Mouse (Mus musculus) liver, adult 2 months (tissue): ENCODE results near the gene Srrm1. TPM values are rescaled to one million over a fixed set of nuclear protein-coding genes. Genes with fewer than 3 reads are reported as not detected.

Experiments
- DNase-seq: peaks from one replicate; pipeline ENCODE4 v3.0.0-alpha.2; 2011; ENCODE audit warnings: low read depth, low spot score; ENCODE audit errors: extremely low read depth
- H3K27ac ChIP-seq: fragments of 200-500 bp; replicated peaks from 2 replicates; pipeline ENCODE4 v1.5.1; 2012; ENCODE audit warnings: low read depth, mild to moderate bottlenecking, control low read depth, inconsistent platforms, low read length; ENCODE audit not compliant: insufficient read depth
- H3K27me3 ChIP-seq: fragments of 200-500 bp; 2 replicates; pipeline ENCODE4 v1.6.1; 2012; ENCODE audit warnings: mild to moderate bottlenecking, moderate library complexity, low read length, inconsistent platforms; ENCODE audit not compliant: control insufficient read depth, insufficient read depth
- H3K36me3 ChIP-seq: fragments of 200-500 bp; 2 replicates; pipeline ENCODE4 v1.6.1; 2012; ENCODE audit warnings: low read length, inconsistent platforms; ENCODE audit not compliant: control insufficient read depth, insufficient read depth
- H3K4me1 ChIP-seq: fragments of 200-500 bp; 2 replicates; pipeline ENCODE4 v1.6.1; 2011; ENCODE audit warnings: low read length; ENCODE audit not compliant: control insufficient read depth, insufficient read depth
- H3K4me3 ChIP-seq: fragments of 200-500 bp; 2 replicates; pipeline ENCODE4 v1.5.1; 2011; ENCODE audit warnings: low read depth, mild to moderate bottlenecking, control low read depth, low read length, moderate library complexity; ENCODE audit not compliant: insufficient read depth
- H3K79me2 ChIP-seq: fragments of 200-500 bp; 2 replicates; pipeline ENCODE4 v1.6.1; 2012; ENCODE audit warnings: inconsistent platforms, mild to moderate bottlenecking, low read length, moderate library complexity; ENCODE audit not compliant: control insufficient read depth, insufficient read depth
- H3K9ac ChIP-seq: fragments of 200-500 bp; 2 replicates; pipeline ENCODE4 v1.6.1; 2012; ENCODE audit warnings: low read depth, mild to moderate bottlenecking, control low read depth, inconsistent platforms, low read length
- CTCF ChIP-seq: fragments of 200-500 bp; IDR thresholded peaks from 2 replicates; pipeline ENCODE4 v1.5.1; 2011; ENCODE audit warnings: low read depth, low read length, control low read depth
- POLR2A ChIP-seq: fragments of 200-500 bp; IDR thresholded peaks from 2 replicates; pipeline ENCODE4 v1.6.1; 2011; ENCODE audit warnings: low read length, control low read depth; ENCODE audit not compliant: insufficient read depth; ENCODE audit errors: extremely low read depth
- WGBS: fragments of 180-500 bp; shearing (Covaris S2); methylation state at CpG from one replicate; pipeline ENCODE4 v1.1.7; 2018; 5-methylcytosine and 5-hydroxymethylcytosine counted together
- polyA plus RNA-seq: library from polyadenylated mRNA; depleted of rRNA; stranded (reverse); fragments of >200 nt; gene quantifications from 2 replicates; pipeline ENCODE4 v1.2.3, GENCODE M21; 2012
- total RNA-seq: library from RNA; depleted of rRNA; stranded (reverse); fragments of >200 nt; gene quantifications from 2 replicates; pipeline ENCODE4 v1.2.3, GENCODE M21; 2014

The Srrm1 gene
- total and polyA plus RNA-seq, 2 experiments: 8.9 to 18.8 TPM

DNA sequence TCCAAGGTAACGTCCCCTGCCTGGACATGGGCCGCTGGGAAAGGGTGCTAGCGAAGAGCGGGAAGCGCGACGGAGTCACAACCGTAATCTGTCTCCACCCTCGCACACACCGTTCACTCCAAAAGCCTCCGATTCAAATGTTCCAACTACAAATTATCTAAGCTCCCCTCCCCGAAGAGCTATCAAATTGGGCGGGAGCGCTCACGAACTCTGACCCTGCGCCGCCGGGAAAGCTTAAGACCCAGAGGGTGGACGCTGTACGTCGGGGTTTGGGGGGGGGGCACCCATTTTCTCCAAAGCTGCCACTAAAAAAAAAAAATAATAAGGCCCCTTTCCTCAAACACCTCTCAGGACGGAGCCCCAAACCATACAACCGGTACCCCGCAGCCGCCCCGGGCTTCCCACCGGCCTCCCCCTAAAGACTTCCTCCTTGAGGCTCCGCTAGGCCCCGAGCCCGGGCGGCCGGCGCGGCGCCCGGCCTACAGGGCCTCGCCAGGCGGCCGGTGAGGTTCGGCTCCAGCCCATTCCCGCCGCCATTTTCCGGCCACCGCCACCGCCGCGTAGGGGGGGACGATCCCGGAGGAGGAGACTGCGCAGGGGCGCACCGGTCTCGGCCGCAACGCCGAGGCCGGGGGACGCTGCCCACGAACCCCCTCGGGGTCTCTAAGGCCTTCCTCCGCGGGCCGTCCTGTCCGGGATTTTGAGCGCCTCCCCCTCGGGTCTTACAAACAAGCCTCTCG lies 625 bp downstream of the Srrm1 start:
- Histone ChIP-seq H3K79me2 (peaks cover 30% of the 10 kb centered on the region; the same call in 1 of the 2 replicates), H3K27me3 (no peaks in the 10 kb centered on the region), H3K4me1 (peaks cover 13% of the 10 kb centered on the region), H3K36me3 (no peaks in the 10 kb centered on the region), H3K27ac (peak overlapping the region; percentile 79), H3K9ac (peak overlapping the region; percentile 91), H3K4me3 (peak overlapping the region; percentile 84)
- WGBS: under 1% methylated on average over 67 of the region's 67 CpGs
- DNase-seq: peak; percentile 60
- no peak for TF ChIP-seq POLR2A
- no peak for TF ChIP-seq CTCF

DNA sequence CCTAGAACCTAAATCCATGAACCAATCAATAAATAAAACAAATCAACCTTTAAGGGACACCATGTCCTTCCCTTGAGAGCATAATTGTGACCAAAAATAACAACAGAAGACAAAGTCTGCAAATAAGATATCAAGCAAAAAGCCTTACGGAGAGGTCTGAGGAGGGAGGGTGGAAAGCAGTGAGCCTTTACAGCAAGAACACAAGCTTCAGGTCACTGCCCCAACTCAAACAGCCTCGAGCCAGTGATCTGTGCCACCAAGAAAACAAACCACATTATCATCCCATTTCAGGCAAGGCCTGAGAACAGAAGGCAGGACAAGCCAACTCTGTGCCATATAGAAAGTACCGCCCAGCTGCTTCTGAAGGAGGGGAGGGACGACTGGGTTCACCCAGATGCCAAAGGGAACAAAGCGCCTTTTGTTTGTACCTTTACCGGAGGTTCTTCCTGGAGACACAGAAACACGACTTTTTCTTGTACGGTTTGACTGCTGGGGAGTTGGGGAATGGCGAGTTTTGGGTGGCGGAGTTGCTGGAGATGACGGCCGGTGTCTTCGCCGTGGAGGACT lies 15.7 kb downstream of the Srrm1 start:
- H3K4me1 ChIP-seq: peaks cover 18% of the 10 kb centered on the region
- DNase-seq: peak; percentile 38
- no peak overlapping the region for H3K4me3 ChIP-seq
- no peak for TF ChIP-seq POLR2A
- TF ChIP-seq CTCF: no peak
- no peaks in the 10 kb centered on the region for H3K27me3 ChIP-seq
- peaks cover 14% of the 10 kb centered on the region; the same call in 1 of the 2 replicates for H3K79me2 ChIP-seq
- 77% methylated on average over 14 of the region's 14 CpGs for WGBS
- no peak overlapping the region for H3K27ac ChIP-seq
- H3K9ac ChIP-seq: no peak overlapping the region
- peaks cover 69% of the 10 kb centered on the region for H3K36me3 ChIP-seq

DNA sequence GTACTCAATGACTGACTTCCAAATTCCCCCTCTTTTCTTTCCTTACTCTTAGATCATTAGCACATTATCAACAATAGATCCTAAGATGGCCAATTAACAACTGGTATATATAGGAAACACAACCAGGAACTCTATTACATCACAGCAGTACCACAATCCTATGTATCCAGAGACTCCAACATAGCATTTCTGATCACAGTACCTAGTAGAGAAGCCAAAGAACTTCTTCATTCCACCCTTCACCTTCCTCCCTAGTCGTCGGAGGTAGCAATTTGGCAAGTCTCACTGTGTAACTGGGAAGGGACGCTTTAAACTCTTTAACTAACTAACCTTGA lies 17.1 kb downstream of the Srrm1 start:
- H3K36me3 ChIP-seq: peaks cover 72% of the 10 kb centered on the region
- no peak overlapping the region for H3K4me3 ChIP-seq
- H3K4me1 ChIP-seq: peaks cover 16% of the 10 kb centered on the region
- H3K79me2 ChIP-seq: peaks cover 9% of the 10 kb centered on the region; the same call in 1 of the 2 replicates
- no peak for DNase-seq
- WGBS: 20% methylated on average over 3 of the region's 3 CpGs
- no peak overlapping the region for H3K9ac ChIP-seq
- H3K27ac ChIP-seq: peak overlapping the region; percentile 17; the same call in 1 of the 2 replicates
- no peaks in the 10 kb centered on the region for H3K27me3 ChIP-seq
- TF ChIP-seq POLR2A (no peak), CTCF (no peak)

DNA sequence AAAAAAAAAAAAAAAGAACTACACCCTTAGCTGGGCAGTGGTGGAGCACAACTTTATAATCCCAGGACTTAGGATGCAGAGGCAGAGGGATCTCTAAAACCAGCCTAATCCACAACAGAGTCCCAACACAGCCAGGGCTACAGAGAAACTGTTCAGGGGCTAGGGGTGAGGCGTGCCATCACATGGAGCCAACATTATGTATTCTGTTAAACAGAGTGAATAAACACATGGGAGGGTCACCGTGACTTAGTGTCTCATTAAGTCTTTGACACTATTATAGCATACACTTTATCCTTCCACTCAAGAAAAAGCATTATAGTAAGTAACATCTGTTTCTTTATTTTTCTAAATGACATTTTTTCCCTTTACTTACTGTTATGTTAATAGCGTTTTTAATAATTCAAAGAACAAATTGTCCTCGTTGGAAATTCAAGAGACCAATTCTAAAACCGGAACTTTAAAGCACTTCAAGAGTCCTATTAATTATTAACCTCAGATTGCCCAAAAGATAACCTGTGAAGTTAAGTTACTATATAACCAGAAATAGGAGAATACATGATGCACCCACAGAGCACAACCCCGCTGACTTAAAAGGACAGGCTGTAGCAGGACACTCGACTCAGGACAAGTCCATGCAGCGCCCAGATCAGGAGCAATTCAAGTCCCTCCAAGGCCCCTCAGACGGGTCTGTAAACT lies 17.6 kb downstream of the Srrm1 start:
- no peak for TF ChIP-seq CTCF
- TF ChIP-seq POLR2A: no peak
- peak; percentile 94 for DNase-seq
- peaks cover 16% of the 10 kb centered on the region for H3K4me1 ChIP-seq
- peak overlapping the region; percentile 28; the same call in 1 of the 2 replicates for H3K9ac ChIP-seq
- peaks cover 9% of the 10 kb centered on the region; the same call in 1 of the 2 replicates for H3K79me2 ChIP-seq
- peaks cover 70% of the 10 kb centered on the region for H3K36me3 ChIP-seq
- peak overlapping the region; percentile 81 for H3K27ac ChIP-seq
- 26% methylated on average over 9 of the region's 9 CpGs for WGBS
- no peaks in the 10 kb centered on the region for H3K27me3 ChIP-seq
- H3K4me3 ChIP-seq: no peak overlapping the region

DNA sequence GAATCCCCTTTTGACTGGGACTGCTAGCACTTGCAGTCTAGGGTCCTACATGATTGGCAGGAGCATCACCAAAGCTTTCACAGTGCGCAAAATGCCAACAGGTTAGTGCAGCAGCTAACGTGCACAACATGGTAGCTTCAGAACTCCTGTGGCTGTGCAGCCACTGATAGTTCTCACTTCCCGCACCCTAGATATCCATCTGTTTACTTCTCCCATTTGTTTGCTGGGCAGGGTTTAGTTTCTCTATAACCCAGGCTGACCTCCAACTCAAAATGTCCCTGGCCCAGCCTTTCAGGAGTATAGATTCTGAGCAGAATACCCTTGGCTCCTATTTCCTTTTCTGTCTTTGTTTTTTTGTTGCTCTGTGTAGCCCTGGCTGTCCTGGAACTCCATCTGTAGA lies 26.7 kb downstream of the Srrm1 start:
- no peak for DNase-seq
- Histone ChIP-seq H3K27ac (no peak overlapping the region), H3K9ac (no peak overlapping the region), H3K79me2 (0 out of 2 replicates have a peak, but pooled peaks cover 3% of the 10 kb centered on the region), H3K4me3 (no peak overlapping the region), H3K36me3 (peaks cover 82% of the 10 kb centered on the region), H3K27me3 (no peaks in the 10 kb centered on the region), H3K4me1 (no peaks in the 10 kb centered on the region)
- TF ChIP-seq POLR2A: no peak
- no peak for TF ChIP-seq CTCF
- WGBS: 53% methylated on average over 3 of the region's 3 CpGs
